Mouse (Mus musculus) left cerebral cortex, adult 2 months (tissue): ENCODE results near the gene Camta1. TPM values are rescaled to one million over a fixed set of nuclear protein-coding genes. Genes with fewer than 3 reads are reported as not detected.

Source experiments
- DNase-seq, 2 experiments: peaks; one replicate each; pipeline ENCODE4 v3.0.0; 2021 to 2022; ENCODE audit warnings: low spot score in 2 of 2, mixed read lengths in 1 of 2; ENCODE audit errors: extremely low spot score in 1 of 2
- H3K27ac ChIP-seq: fragments of 200-600 bp; 2 replicates; pipeline ENCODE4 v1.8.1; 2022
- H3K4me3 ChIP-seq: fragments of 200-600 bp; 2 replicates; pipeline ENCODE4 v1.8.1; 2022
- CTCF ChIP-seq: fragments of 200-600 bp; IDR thresholded peaks from 2 replicates; pipeline ENCODE4 v1.8.1; 2022; ENCODE audit warnings: antibody characterized with exemption, mild to moderate bottlenecking, moderate library complexity
- intact Hi-C: fragments of 180-260 bp; cut with DNase I; formaldehyde crosslinking; loops from one replicate; pipeline ENCODE4 v1.15.1; 2025
- total RNA-seq, 2 experiments: library from RNA; stranded (reverse); gene quantifications; 2 replicates each; pipeline ENCODE4 v1.2.3; 2021

The Camta1 gene
- total RNA-seq, 2 experiments from 2014 or later = 242 to 255 TPM

DNA sequence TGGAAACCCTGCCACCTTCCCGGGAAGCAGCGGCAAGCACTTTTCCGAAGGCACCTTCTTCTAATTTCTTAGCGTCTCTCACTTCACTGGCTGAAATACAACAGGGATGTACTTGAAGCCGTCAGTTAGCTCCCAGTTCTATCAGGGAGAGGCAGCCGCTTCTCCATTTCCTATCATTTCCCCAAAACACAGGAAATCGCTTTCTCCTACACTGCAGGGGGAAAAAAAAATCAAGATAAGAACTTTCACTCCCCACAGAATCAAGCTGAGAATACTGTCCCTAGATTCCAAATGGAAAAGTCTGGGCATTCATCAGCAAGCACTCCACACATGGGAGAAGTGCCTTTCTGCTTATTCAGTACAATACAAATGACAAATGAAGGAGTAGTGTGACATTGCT is 2.4 kb downstream of the Camta1 start:
- H3K27ac ChIP-seq = no peak overlapping the region
- DNase-seq = no peak
- H3K4me3 ChIP-seq = no peak overlapping the region
- intact Hi-C loops = loop anchor here (5.0 to 10.0 kb wide), 2 partner anchors 527 to 574 kb away; no protein-coding TSS in a partner anchor
- TF ChIP-seq CTCF = no peak

DNA sequence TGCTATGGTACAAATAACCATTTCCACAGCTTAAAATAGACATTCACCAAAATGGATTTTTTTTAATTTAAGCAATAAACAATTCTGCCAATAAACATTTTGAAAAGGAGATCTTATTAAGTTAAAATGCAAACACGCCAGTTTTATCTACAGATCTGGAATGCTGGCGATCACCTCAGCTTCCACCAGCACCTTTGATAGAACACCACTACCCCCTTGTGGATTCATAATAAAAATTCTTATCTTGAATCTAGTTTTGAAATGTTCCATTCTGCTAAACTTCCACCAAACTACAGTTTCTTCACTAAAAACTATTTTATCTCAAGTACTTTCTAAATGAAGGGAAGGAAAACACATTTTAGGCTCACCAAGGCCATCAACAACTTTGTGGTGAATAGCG is 7.7 kb downstream of the Camta1 start:
- intact Hi-C loops = loop anchor here (1.0 to 10.0 kb wide), 4 partner anchors 242 to 697 kb away; no protein-coding TSS in a partner anchor
- Histone ChIP-seq H3K4me3 (no peak overlapping the region), H3K27ac (no peak overlapping the region)
- TF ChIP-seq CTCF = peak; percentile 68
- DNase-seq = no peak

DNA sequence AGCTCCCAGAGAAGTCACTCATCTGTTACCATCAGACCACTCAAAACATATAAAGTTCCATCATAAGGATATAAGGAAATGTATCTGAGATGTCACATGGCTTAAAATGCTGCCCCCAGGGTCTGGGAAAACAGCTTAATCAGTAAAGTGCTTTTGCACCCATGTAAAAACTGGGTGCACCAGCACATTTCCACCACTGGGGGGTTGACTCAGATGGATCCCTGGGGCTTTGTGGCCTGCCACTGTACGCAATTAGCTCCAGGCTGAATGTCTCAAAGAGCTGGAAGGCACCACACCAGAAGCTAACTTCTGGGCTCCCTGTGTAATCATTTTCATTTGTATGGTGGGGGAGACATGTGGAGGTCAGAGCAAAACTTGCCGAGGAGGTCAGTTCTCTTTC is 10.5 kb downstream of the Camta1 start:
- intact Hi-C loops = loop anchor here (5.0 to 10.0 kb wide), 2 partner anchors 239 to 566 kb away; no protein-coding TSS in a partner anchor
- DNase-seq = no peak
- TF ChIP-seq CTCF = peak; percentile 65
- Histone ChIP-seq H3K4me3 (no peak overlapping the region), H3K27ac (no peak overlapping the region)

DNA sequence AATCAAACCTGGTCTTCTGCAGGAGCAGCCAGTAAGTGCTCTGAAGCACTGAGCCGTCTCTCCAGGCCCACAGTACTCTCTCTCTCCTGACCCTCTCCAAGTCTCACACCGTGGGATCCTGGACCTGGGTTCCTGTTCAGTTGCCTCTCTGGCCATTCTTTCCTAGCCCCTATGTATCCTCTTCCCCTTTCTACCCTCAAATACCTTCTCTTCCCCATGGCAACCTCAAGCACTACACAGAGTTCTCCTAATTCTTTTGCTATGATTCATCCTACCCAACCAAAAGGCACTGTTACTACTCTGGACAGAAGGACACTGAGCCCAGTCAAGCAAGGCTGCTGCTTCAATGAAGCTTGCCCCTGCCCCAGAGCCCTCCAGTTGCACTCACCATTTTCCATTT is 19.1 kb downstream of the Camta1 start:
- intact Hi-C loops = no loop called here
- TF ChIP-seq CTCF = no peak
- no peak for DNase-seq
- H3K27ac ChIP-seq = no peak overlapping the region
- no peak overlapping the region for H3K4me3 ChIP-seq

DNA sequence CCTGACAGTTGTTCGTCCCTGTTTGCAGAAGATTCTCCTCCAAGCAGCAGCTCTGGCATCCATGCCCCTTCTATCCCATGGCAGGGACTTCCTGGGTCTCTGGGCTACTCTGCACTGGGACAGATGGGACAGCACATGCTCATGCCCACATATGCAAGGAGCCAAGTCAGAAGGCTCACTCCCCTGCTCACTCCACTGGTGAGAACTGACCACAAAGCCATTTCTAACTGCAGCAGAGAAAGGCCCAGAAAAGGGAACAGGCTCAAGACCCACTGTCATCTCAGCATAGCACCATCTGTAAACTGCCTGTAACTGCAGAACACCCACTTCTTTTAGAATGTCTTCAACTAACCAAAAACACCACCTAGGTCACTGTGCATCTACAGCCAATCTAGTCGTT is 23.2 kb downstream of the Camta1 start:
- TF ChIP-seq CTCF = no peak
- DNase-seq = no peak
- H3K27ac ChIP-seq = no peak overlapping the region
- H3K4me3 ChIP-seq = no peak overlapping the region
- intact Hi-C loops = no loop called here

DNA sequence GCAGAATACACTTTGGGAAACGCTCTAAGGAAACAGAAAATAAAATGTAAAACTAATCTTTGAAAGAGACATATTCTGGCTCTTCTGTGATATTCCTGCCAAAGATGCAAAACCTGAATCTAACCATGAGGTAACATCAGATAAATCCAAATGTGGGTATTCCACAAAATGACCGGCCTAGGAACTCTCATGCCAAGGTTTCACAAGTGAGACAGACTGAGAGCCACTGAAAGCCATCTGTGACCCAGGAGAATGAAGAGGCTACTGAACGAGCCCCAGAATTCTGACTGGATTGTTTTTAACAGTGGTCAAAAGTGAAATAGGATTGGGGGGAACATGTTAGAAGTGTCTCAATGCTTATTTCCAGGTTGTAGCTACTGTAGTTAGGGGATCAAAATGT is 25.8 kb downstream of the Camta1 start:
- DNase-seq = no peak
- Histone ChIP-seq H3K4me3 (no peak overlapping the region), H3K27ac (no peak overlapping the region)
- intact Hi-C loops = no loop called here
- no peak for TF ChIP-seq CTCF

DNA sequence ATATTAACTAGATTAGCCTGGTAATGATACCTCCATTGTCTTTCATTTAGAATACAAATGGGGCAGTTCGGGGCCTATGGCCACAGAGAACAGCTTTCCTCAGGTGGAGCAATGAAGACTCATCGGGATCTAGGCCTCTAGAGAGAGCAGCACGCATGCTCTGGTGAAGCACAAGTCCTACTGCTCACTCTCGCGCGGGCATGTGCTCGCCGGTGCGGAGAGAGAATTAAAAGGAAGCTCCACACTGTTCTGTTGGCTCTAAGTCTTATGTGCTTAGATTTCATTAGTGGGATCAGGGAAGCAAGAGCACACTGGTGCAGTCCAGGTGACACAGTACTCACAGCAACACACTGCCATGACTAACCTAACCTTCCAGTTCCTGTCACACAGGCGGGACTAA is 27.1 kb downstream of the Camta1 start:
- intact Hi-C loops = no loop called here
- Histone ChIP-seq H3K4me3 (no peak overlapping the region), H3K27ac (no peak overlapping the region)
- TF ChIP-seq CTCF = no peak
- DNase-seq = no peak

DNA sequence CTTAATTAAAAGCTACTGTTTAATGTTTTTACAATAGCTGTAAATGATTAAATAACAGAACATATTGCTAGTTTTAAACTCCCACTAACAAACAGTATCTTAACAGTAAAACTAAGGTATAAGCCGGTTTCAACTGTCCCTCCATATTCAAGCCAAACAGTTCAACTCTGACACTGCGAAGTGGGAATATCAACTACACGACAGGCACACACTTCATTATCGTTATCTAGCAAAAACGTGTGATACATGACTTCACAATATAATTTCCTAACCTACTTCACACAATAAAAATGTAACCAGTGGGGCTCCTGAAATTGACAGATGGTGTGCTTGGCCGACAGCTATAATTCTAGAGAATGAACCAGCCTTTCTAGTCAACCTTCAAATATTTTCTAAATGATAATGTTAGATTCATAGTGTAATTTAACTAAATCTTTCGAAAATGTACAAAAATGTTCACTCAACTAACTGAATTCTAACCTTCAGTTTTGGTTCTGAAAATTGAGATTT is 27.7 kb downstream of the Camta1 start:
- DNase-seq = no peak
- H3K27ac ChIP-seq = no peak overlapping the region
- intact Hi-C loops = no loop called here
- TF ChIP-seq CTCF = no peak
- H3K4me3 ChIP-seq = no peak overlapping the region

DNA sequence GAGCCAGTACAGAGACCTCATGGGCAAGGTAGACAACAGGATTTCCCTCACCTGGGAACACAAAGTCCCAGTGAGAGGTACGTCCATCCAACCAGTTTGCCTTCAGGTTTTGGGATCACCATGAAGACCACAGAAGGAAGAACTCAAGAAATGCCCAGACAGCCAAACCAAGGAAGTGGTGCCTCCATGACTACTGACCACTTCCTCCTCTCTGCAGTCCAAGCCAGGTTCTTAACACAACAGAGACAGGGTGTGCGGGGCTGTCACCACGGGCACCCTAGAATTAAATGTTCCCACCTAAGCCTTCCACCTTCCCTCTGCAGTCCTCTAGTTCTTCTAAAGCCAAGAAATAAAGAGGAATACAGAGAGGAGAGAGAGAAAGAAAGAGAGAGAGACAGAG is 33.8 kb downstream of the Camta1 start:
- no peak overlapping the region for H3K4me3 ChIP-seq
- H3K27ac ChIP-seq = no peak overlapping the region
- no peak for TF ChIP-seq CTCF
- intact Hi-C loops = no loop called here
- no peak for DNase-seq

DNA sequence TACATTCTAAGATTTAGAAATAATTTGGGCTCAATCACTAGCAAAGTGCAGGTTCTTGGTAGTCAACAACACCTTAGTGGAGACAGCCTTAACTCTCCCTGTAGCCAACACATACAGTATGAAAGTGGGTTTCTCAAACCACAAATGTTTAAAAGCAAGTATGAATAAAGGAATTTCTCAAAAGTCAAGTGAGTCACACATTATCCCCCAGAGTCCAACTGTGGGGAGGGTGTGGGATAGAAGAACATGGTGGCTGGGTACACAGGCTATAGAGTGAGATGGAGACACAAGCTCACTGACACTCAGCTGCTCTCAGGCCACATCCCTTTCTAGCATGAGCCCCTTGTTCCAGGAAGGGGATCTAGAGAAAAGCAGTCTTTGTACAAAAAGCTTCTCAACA is 34.3 kb downstream of the Camta1 start:
- Histone ChIP-seq H3K27ac (no peak overlapping the region), H3K4me3 (no peak overlapping the region)
- intact Hi-C loops = no loop called here
- no peak for TF ChIP-seq CTCF
- no peak for DNase-seq

DNA sequence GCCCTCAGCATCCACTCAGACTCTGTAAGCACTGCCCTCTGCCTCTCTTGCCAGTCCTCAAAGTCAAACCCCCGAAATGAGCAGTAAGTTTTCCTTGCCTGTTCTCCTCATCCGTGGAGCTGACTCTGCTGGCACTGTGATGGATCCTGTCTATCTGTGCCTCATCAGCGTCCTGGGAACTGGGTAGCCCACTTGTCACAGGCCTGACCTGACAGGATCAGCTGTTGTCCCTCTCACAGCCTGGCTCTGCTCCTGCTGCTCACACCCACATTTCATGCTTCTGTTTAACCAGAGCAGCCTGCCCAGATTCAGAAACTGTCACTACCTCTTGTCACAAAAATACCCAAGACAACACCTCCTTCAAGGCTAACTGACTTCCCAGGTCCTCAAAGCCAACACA is 37.7 kb downstream of the Camta1 start:
- no peak overlapping the region for H3K4me3 ChIP-seq
- TF ChIP-seq CTCF = no peak
- DNase-seq = no peak
- no peak overlapping the region for H3K27ac ChIP-seq
- intact Hi-C loops = no loop called here

DNA sequence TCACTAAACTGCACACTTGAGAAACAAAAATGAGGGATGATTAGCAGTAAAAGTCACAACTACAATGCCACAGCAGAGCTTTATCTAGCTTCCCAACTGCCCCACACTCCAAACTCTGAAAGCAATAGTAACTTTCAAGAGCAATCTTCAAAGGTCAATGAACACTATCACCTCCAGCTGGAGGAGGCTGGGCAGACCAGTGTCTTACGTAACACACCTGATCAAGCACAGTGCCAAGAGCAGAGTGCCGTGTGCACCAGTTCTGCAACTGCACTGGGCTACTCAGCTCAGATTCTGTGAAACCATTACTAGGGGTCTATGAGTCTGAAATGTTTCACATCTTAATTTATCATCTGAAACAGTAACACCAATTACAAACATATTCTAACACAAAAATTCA is 38.7 kb downstream of the Camta1 start:
- Histone ChIP-seq H3K27ac (no peak overlapping the region), H3K4me3 (no peak overlapping the region)
- no peak for TF ChIP-seq CTCF
- intact Hi-C loops = no loop called here
- DNase-seq = no peak

DNA sequence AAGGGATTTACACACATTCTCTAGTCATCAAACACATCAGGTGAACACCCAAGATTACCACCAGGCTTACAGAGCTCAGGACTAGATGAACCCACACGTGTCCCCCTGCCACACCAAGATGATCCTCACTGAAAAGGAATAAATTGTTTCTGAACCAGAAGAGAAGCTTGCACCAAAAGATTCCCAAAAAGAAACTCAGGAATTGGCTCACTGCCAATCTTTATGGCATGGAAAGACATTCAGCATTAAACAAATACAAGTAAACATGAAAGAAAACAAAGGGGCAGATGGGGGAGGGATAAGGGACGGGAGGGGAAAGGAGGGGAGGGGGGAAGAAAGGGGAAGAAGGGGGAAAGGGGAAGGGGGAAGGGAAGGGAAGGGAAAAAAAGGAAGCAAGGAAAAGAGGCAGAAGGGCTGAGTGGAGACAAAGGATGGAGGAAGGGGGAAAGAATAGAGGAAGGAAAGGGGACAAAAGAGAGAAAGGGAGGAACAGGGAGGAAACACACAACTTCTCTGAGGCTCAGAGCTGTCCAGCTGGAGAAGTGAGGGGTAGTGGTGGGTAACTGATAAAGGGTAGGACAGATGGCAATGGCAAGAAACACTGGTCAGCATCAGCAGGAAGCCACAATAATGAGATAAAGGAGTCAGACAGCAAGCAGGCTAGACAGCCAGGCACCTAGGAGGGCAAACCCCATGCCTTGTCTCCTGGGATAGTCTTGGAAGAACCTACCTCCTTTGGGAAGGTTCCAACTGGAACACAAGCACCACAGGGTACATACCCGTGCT is 43.5 kb downstream of the Camta1 start:
- intact Hi-C loops = no loop called here
- TF ChIP-seq CTCF = no peak
- Histone ChIP-seq H3K4me3 (no peak overlapping the region), H3K27ac (no peak overlapping the region)
- no peak for DNase-seq
